Mouse (Mus musculus): ENCODE measurements around the gene Hydin.
"Not testable (repeated sequence)": the region's sequence is repeated elsewhere in the genome, so short reads cannot be mapped to it uniquely, and the experiment has no call there.

The Hydin gene

DNA sequence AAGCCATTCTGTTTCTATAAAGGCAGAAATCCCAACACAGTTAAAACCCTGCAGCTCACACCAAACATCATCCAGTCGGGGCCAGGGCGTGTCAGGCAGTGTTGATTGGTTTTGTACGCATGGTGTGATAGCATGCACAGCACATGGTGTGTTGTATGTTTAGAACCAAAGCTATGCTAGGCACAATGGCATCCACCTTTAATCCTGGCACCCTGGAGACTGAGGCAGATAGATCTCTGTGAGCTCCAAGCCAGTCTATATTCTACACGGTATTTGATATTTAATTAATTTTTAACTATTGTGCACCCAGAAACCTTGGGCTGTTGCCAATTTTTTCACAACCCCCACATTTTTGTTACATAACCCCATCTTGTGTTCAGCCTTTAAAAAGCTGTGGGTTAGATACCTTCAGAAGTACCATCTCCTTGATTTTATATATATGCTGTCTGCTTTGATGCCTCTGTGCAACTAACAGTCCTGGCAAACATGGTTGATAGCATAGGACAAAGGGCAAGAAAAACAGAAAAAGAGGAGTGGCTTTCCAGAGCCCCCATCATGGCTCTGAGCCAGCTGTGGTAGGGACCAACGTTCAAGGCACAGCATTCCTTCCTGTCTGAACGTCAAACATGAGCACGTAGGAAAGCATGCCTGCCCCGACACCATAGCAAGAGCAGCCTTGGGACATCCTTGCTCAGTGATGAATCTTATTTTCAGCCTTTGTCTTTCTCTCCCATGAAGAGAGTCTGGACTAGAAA is 263.4 kb downstream of the Hydin start:
- no peak for DNase-seq

DNA sequence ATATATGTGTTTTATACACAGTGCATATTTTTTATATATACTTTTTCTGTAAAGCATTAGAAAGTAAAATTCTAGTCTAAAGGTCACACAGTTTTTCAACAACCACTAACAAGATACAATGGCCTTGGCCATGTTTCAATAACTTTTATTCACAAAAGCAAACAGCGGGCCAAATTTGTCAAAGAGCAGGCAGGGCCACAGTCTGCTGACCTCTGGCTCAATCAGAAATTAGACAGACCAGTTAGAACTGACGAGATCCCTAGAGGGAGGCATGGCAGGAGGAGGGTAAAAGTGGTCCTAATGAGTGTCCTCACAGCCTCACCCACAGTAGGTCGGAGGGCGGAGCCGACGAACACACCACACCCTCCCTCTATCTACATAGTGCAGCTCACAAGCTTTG is 267.0 kb downstream of the Hydin start:
- DNase-seq = no peak

DNA sequence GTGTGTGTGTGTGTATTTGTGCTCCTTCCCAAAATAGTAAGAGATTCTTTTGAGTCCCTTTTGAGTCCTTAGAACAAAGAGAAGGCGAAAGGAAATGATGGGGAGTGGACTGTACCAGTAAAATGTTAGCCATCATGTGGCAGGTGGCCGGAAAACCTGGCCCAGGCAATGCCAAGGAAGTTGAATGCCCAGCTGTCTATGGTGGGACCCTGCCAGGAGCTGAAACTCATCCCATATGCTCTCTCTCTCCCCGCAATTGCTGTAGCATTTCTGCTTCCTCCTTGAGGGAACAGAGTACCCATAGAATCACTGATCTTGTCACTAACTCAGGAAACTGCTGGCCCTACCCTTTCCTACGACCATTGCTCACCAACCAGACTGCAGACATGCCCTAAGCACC is 271.1 kb downstream of the Hydin start:
- DNase-seq = peak; percentile 94

DNA sequence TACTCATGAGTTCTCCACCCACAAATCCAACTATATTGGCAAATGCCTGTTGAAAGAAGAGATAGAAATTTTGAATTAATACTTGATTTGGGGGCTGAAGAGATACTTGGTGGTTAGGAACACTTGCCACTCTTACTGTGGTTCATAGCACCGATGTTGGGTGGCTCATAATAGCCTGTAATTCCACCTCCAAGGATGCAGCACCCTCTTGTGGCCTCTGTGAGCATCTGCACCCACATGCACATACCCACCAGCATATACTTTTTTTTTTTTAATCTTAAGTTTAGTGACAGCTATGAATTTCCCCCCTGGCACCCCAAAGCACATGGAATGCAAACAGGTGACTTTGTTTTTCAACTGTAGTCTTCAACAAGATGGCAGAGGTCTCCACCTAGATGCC is 283.6 kb downstream of the Hydin start:
- no peak for DNase-seq

DNA sequence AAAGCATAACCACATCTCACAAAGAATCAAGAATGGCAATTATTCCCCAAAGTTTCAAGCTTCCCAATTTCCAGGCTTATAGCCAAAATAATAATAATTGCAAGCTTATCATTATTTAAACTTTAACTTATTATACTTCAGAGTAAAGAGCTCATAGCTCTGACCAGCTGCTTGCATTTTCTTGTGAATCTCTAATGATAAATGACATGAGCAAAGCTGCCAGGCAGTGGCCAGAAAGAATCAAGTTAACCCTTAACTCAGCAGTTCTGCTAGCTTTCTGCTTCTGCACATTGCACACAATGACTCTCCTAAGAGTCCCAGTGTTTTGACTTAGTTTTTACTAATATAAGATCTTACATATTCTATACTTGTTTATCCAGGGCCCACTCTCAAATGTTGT is 285.3 kb downstream of the Hydin start:
- DNase-seq = not testable (repeated sequence)

DNA sequence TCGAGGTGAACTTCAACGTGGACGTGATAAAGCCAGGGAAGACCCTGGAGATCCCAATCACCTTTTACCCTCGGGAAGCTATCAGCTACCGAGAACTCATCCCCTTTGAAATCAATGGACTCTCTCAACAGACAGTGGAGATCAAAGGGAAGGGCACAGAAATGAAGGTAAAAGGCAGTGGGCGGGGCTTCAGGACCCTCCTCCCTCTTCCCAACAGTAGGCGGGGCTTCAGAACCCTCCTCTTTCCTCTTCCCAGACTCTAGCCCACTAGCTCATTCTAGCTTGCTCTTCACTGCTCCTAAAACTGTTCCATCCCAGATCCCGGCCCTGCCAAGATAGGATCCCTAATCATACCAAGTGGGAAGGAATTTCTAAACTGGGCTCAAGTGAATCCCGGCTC is 325.9 kb downstream of the Hydin start:
- no peak for DNase-seq

DNA sequence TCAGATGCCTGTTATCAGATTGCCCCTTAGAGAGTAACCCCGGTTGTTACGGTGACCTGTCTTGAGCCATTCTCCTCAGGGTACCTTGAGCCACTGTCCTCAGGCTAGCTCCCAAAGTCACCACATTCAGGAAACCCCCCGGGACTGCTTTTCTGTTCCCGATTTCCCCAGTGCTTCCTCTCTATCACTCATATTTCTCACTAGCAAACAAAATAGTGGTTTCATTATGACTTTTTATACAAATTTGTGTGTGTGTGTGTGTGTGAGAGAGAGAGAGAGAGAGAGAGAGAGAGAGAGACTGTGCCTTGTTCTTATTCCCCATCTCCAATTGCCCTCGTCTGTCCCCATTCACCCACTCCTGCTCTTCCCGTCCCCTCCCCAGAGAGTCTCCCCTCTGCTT is 327.4 kb downstream of the Hydin start:
- DNase-seq = no peak

DNA sequence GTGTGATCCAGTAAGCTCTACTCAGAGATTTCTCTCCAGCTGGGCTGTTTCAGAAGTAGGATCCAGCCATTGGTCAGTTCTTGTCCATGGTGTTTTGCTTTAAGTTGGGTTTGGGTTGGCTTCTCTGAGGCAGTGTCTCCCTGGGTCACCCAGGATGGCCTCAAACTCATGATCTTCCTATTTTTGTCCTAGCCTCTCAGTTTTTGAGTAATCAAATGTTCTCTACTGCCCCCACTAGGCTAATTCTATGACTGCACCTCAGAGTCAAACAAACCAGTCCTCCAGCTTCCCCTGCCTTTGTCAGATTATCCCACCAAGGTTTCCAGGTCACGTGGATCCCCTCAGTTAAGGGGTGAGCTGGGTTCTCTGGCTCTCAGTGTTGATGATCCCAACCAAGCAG is 337.8 kb downstream of the Hydin start:
- DNase-seq = peak; percentile 77 to 87

DNA sequence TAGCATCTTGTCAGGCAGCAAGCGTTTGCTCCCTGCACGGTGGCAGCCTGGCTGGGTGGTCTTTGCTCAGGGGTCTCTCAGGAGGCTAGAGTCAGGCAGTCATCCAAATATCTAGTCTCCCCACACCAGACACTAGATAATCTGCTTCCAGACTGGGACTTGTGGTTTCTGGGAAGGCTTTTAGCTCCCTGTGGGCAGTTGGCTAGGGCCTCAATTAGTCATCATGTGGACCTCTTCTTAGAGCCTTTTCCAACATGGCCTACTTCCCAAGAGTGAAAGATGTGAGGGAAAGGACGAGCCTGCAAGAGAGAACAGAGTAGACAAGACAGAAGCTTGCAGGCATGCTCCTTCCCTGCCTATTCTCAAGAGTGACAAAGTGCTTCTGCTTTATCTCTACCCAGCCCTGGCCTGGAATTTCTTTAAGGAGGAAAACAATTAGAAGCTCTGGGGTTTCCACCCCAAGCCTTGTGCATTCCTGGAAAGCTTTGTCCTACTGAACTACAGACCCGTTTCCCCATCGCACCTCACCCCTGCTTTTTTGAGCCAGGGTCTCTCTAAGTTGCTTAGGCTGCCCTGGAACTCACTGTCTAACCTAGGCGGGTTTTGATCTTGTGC is 338.7 kb downstream of the Hydin start:
- peak; percentile 57 to 71 for DNase-seq

DNA sequence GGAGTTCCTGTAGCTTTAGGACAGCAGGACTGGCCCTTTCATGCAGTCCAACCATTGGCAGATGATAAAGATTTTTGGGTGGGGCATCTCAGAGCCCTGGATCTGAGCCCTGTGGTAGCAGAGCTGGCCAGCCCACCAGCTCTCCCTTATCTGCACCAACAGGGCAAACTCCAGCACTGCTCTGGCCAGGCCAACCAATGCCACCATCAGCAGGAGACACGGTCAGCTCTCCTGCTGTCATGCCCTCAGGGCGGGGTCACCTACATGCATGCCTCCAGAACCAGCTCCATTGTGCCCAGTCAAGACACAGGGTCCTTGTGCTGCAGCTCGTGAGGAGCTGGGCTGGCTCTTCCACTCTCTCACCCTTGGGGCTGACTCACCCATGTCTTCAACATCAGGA is 349.0 kb downstream of the Hydin start:
- no peak for DNase-seq

DNA sequence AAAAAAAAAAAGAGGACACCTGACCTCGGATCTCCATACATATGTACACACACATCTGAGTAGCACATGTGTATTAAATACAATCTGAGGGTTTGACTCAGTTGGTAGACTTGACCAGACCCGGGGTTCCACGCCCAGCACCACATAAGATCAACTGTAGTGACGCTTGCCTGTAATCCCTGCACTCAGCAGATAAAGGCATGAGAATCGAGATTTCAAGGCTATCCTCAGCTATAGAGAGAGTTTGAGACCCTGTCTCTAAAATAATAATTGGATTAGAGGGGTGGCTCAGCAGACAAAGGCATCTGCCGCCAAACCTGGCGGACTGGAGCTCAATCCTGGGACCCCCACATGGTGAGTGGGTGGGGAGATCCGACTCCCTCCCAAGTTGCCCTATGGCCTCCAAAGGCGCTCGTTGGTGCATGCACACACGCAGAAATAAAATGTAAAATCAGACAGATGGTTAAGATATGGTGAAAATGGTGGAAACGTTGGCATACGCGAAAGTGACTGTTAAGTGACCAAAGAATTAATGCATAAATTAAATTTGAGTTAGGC is 351.1 kb downstream of the Hydin start:
- peak in 1 of 2 experiments; percentile 48 for DNase-seq

DNA sequence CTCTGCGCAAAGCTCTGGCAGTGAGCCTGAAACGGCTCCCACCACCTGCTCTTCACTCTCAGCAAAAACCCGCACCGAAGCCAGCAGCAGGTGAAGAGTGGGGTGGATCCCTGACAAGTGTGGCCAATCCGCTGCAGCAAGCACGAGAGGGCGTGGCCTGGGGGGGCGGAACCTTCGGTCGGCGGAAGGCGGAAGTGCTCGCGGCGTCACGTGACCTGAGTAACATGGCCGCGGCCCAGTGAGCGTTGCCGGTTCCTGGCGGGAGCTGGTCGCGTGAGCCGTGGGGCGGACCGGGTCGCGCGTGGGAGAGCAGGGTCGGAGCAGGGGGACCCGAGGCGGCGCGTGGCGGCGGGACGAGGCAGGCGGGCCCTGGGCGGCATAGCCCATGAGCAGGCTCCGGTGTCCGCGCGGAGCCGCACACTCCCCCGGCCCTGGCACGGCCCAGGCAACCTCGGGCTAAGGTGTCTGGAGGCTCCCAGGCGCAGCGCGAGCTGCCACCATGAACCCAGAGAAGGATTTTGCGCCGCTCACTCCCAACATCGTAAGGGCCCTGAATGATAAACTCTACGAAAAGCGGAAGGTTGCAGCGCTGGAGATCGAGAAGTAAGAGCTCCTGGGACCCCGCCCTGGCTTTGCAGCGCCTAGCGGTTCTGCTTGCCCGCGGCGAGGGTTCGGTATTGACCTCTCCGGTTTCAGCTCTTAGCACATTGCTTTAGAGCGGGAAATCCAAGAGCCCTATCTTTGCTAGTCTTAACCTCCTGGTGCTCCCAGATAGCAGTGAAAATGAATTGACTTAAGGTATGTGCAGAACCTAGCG is 351.8 kb downstream of the Hydin start, which contains the start of gene Vac14:
Gene Vac14 (plus strand): TSS at position 195 of the 817 bp plus-strand sequence.
- DNase-seq = peak; percentile 99 to 100

DNA sequence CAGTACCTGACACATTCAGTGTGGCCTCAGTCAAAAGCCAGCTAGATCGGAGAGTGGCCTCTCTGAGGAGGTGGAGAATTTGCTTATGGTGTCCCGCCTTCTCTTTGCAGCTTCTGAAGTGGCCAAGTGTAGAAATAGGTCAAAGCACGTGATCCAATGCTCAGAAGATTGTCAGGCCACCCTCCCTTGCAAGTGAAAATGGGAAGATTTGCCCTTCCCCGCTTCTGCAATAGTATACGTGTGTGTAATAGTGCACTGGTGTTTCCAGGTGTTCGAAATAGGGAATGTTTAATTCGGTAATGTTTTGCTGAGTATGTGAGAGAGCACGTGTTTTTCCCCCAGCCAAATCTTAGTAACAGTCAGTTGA is 352.4 kb downstream of the Hydin start:
- DNase-seq = no peak

DNA sequence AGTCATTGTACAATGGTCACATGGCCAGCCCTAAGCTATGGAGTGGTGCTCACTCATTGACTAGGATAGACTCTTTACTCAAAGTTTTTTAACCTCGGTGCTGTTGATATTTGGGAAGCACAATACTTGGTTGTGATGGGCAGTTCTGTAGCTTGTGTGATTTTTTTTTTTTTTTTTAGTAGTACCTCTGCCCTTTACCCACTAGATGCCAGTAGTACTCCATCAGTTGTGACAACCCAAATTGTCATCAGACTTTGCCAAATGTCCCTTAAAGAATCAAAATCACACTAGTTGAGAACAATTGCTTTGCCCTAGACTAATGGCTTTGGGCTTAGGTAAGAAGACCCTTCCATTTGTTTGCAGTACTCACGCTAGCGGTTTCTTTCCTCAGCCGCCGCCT is 353.1 kb downstream of the Hydin start:
- DNase-seq = no peak

DNA sequence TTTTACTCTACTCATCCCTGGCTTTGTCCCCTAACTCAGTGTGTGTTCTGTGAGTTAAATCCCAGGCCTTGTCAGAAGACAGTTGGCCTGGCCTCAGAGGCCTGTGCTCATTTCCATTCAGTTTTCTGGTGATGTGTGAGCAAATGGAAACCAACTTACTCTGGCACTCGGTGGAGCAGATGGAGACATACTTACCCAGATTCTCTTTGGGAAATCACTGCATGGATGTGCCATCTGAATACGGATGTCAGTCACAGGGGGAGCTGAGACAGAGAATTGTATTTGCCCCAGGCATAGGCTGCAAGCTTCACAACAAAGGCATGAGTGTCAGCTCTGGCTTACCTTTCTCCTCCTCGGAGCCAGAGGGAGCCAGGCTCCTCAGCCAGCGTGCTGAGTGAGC is 359.7 kb downstream of the Hydin start:
- no peak for DNase-seq

DNA sequence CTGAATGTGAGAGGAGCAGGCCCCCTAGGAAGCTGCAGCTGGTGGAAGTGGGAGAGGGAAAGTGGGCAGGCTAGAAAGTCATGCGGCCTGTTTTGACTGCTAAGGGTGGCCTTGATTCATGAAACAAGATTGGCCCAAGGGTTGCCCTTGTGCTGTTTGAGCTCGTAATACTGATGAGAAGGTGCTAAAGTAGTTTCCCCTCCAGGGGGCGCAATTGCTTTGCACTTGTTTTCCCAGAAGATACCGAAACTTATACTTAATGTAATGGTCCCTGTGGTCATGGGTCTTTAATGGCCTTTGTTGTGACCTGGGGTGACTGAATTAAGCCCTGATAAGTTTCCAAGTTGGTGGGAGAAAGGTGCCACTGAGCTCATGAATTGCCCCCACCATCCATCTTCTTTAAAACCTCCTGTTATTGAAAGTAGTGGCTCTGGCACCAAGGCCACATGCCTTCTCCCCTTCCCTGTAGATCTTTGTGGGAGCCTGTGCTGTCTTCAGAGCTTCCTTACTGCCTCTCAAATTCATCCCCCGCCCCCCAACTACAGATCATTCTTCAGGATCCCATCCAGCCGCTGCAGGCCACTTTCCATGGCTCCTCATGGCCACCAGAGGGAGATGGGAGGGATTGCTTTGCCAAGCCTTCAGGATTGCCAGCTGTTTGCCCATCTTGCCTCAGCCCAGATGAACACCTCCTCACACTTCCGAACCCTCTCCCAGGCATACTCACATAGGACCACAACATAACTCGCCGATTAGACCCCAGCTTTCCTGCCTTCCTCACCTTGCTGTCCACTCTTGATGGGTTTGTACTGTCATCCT is 362.7 kb downstream of the Hydin start:
- peak; percentile 80 to 87 for DNase-seq

DNA sequence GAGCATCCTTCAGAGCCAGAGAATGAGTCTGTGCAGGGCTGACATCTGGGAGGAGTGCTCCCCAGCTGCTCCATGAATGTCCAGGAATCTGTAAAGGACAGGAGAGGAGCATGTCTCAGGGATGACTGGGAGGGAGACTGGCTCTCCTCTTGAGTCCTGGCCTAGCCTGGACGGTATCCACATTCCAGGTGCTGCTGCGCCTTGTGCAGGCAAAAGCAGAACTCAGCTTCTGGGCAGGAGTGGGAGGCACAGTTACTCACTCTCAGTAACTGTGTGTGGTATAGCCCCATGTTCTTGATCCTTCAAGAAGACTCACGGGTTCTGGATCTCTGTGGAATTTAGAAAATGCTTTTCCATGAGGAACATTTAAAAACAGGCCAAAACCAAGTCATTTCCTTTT is 363.3 kb downstream of the Hydin start:
- DNase-seq = no peak

DNA sequence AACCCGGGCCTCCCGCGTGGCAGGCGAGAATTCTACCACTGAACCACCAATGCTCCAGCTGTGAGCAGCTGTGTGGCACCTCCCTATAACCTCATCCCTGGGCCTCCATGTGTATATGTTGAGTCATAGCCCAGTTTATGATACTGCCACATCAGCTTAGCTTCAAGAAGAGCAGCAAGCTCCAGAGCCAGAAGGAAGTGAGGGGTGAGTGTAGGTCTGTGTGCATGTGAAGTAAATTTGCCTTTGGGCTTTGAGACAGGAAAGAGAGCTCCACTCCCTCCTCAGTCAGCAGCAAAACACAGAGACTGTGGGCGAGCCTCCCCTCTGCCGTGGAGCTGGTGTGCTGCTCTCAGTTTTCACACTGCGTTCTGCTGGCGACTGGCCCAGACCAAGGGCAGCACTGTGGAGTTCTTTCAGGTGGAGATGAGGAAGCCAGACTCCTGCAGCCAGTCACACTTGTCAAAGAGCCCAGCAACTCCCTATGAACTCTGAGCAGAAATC is 363.8 kb downstream of the Hydin start:
- DNase-seq = peak; percentile 86 to 92

DNA sequence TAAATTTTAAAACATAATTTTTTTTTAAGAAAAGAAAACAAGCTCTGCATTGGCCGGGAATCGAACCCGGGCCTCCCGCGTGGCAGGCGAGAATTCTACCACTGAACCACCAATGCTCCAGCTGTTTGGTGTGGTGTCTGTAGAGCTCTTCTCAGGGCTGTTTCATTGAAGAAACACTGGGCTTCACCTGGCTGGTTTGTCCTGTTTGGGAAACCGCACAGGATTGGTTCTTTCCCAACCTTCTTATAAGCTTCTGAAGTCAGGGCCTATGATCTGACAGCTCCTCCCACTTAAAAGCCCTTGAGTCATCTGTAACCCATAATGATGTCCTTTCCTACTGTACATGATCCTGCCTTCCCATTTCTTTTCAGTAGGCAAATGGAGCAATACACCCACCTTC is 364.4 kb downstream of the Hydin start:
- no peak for DNase-seq

DNA sequence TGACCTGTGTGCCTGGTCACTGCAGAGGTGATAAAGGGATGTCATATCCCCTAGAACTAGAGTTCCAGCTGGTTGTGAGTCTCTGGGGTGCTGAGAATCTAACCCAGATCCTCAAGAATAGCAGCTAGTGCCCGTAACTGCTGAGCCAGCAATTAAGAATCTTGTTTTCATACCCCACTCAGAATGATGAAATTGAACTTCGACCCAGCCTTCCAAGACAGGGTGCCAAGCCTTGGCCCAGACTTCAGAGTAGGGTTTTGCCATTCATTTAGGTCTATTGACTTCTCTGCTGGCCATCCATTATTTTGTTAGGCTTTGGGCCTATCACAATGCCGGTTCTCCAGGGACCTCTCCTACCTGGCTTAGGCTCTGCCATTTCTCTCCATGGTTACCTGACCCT is 367.0 kb downstream of the Hydin start:
- no peak for DNase-seq

DNA sequence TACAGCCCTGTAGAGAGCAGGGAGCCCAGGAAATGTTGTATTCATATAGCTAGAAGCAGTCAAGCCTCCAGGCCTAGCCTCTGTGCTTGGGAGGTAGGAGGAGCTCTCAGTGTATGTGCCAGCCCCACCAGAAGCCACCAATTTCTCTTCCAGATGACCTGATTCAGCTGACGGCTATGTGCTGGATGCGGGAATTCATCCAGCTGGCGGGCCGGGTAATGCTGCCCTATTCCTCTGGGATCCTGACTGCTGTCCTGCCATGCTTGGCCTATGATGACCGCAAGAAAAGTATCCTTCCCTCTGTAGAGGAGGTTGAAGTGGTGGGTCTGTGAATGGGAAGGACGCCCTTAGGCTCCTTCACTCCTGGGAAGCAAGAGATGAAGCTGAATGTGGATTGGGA is 369.4 kb downstream of the Hydin start:
- DNase-seq = no peak

DNA sequence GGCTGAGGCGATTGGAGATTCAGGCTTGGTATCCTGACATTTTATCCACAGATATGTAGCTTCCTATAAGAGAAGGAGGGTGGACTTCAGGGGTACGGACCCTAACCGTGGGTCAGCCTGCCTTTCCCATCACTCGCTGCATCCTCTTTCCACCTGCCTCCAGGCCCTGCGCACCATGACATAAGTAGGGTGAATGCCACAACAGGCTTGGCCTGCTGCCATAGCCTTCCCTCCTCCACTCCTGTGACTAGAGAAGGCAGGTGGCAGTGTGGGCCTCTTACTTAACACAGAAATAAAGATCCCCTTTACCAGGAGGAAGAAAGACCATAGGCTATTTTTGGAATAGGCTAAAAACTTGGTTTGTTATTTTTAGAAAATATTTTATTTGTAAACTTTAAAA is 375.6 kb downstream of the Hydin start:
- peak; percentile 74 to 77 for DNase-seq
